Mouse (Mus musculus) forebrain, embryonic 14.5 days (tissue): ENCODE measurements around the gene Rmdn3. TPM values are rescaled to one million over a fixed set of nuclear protein-coding genes. Genes with fewer than 3 reads are reported as not detected.

ENCODE experiments used
- ATAC-seq: fragments of 200-750 bp; cut with Nextera tagmentation; 2 replicates; pipeline ENCODE4 v1.8.0; 2017; ENCODE audit warnings: mild to moderate bottlenecking, moderate library complexity
- DNase-seq: peaks from one replicate; pipeline ENCODE4 v3.0.0-alpha.2; 2015; ENCODE audit warnings: low spot score
- H3K27ac ChIP-seq: fragments of 300-500 bp; sonication (generic); 2 replicates; pipeline ENCODE4 v1.5.1; 2014; ENCODE audit warnings: low read depth, mild to moderate bottlenecking, control low read depth, low read length, moderate library complexity
- H3K27me3 ChIP-seq: fragments of 300-500 bp; sonication (generic); replicated peaks from 2 replicates; pipeline ENCODE4 v1.6.1; 2014; ENCODE audit warnings: low read length, control low read depth, mixed read lengths; ENCODE audit not compliant: control insufficient read depth, insufficient read depth
- H3K36me3 ChIP-seq: fragments of 300-500 bp; sonication (generic); 2 replicates; pipeline ENCODE4 v1.6.1; 2014; ENCODE audit warnings: low read length, control low read depth; ENCODE audit not compliant: control insufficient read depth, insufficient read depth
- H3K4me1 ChIP-seq: fragments of 300-500 bp; sonication (generic); 2 replicates; pipeline ENCODE4 v1.6.1; 2014; ENCODE audit warnings: antibody characterized with exemption, low read length, control low read depth; ENCODE audit not compliant: control insufficient read depth, insufficient read depth
- H3K4me2 ChIP-seq: fragments of 300-500 bp; sonication (generic); 2 replicates; pipeline ENCODE4 v1.6.1; 2014; ENCODE audit warnings: mild to moderate bottlenecking, control low read depth, low read length
- H3K4me3 ChIP-seq: fragments of 300-500 bp; sonication (generic); 2 replicates; pipeline ENCODE4 v1.5.1; 2014; ENCODE audit warnings: low read depth, low read length, control low read depth
- H3K9ac ChIP-seq: fragments of 300-500 bp; sonication (generic); 2 replicates; pipeline ENCODE4 v1.6.1; 2014; ENCODE audit warnings: mild to moderate bottlenecking, low read length, control low read depth, moderate library complexity
- H3K9me3 ChIP-seq: fragments of 300-500 bp; sonication (generic); replicated peaks from 2 replicates; pipeline ENCODE4 v1.6.1; 2016; ENCODE audit warnings: low read length, control low read depth, mixed read lengths; ENCODE audit not compliant: control insufficient read depth
- WGBS: fragments of 180-500 bp; shearing (Covaris S2); extraction: QIAGEN DNeasy Blood & Tissue Kit; methylation state at CpG from one replicate; pipeline ENCODE4 v1.1.7; 2014; 5-methylcytosine and 5-hydroxymethylcytosine counted together
- polyA plus RNA-seq: library from polyadenylated mRNA; unstranded; fragments of >200 nt; fragmentation: Nextera tagmentation; extraction: Ambion mirVana; gene quantifications from 2 replicates; pipeline ENCODE4 v1.2.1, GENCODE M21; 2014

The Rmdn3 gene
- polyA plus RNA-seq, 1 experiment from 2014 or later, result 43.5 TPM

DNA sequence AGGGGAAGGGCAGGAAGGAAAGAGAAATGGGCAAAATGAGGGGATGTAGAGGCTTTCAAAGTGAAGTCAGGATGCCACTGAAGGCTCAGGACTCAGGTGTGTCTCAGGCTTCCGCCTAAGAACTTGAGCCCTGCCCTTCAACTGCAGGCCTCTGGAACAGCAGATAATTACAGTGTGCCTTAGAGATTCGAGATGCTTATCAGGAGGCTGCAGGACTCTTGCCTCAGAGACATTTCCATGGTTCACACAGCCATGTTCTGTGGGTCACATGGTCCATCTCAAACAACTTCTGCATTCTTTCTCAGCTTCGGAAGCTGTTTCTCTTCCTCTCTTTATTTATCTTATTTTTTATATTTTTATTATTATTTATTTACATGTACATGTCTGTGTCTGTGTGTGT, 6.3 kb upstream of the Rmdn3 start:
- H3K27me3 ChIP-seq, result peaks cover 6% of the 10 kb centered on the region
- 74% methylated on average over 3 of the region's 3 CpGs for WGBS
- no peaks in the 10 kb centered on the region for H3K9me3 ChIP-seq
- ATAC-seq (no peak), DNase-seq (no peak)
- H3K27ac ChIP-seq, result no peak overlapping the region
- H3K4me2 ChIP-seq, result no peak overlapping the region
- H3K4me1 ChIP-seq, result peaks cover 11% of the 10 kb centered on the region
- no peak overlapping the region for H3K9ac ChIP-seq
- no peaks in the 10 kb centered on the region for H3K36me3 ChIP-seq
- H3K4me3 ChIP-seq, result no peak overlapping the region

DNA sequence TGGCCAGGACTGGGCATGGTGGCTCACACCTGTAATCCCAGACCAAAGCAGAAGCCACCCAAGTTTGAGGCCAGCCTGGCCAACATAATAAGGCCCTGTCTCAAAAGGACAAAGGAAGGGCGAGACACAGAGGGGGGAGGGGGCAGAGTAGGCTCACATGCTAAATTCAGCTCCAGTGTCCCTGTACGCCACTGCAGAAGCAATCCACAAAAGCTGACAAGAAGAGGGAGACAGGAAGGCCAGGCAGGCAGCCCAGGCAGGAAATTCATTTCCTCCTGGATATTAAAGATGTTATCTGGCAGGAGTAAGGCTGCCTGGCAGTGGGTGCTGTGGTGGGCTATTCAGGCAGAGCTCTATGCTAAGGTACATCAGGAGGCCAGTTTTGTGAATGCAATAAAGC, 4.4 kb upstream of the Rmdn3 start:
- H3K27me3 ChIP-seq, result peaks cover 6% of the 10 kb centered on the region; the same call in 1 of the 2 replicates
- H3K4me3 ChIP-seq, result no peak overlapping the region
- DNase-seq, result no peak
- 0 out of 2 replicates have a peak, but pooled peaks cover 2% of the 10 kb centered on the region for H3K4me1 ChIP-seq
- WGBS, result 13% methylated on average over 2 of the region's 2 CpGs
- H3K36me3 ChIP-seq, result no peaks in the 10 kb centered on the region
- no peaks in the 10 kb centered on the region for H3K9me3 ChIP-seq
- H3K4me2 ChIP-seq, result no peak overlapping the region
- no peak overlapping the region for H3K9ac ChIP-seq
- ATAC-seq, result no peak
- H3K27ac ChIP-seq, result no peak overlapping the region

DNA sequence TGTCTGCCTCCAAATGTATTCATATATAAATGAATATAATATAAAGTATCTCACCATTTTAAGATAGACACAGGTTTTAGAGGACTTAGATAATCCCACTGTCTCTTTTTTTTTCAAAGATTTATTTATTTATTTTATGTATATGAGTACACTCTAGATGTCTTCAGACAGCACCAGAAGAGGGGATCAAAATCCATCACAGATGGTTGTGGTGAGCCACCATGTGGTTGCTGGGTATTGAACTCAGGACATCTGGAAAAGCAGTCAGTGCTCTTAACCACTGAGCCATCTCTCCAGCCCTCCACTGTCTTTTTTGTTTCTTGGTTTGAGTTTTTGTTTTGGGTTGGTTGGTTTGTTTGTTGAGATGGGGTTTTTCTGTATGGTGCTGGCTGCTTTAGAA, 1.0 kb upstream of the Rmdn3 start:
- Histone ChIP-seq H3K4me3 (no peak overlapping the region), H3K9me3 (no peaks in the 10 kb centered on the region), H3K4me1 (0 out of 2 replicates have a peak, but pooled peaks cover 9% of the 10 kb centered on the region), H3K27me3 (no peaks in the 10 kb centered on the region), H3K4me2 (no peak overlapping the region), H3K36me3 (peaks cover 15% of the 10 kb centered on the region), H3K9ac (no peak overlapping the region), H3K27ac (no peak overlapping the region)
- ATAC-seq (no peak), DNase-seq (no peak)

- Histone ChIP-seq H3K27ac (peak overlapping the region; percentile 60; the same call in 1 of the 2 replicates), H3K36me3 (peaks cover 32% of the 10 kb centered on the region), H3K27me3 (no peaks in the 10 kb centered on the region), H3K4me3 (peak overlapping the region; percentile 96), H3K4me1 (0 out of 2 replicates have a peak, but pooled peaks cover 9% of the 10 kb centered on the region), H3K4me2 (peak overlapping the region; percentile 89), H3K9me3 (no peaks in the 10 kb centered on the region), H3K9ac (peak overlapping the region; percentile 93)
- ATAC-seq (no peak), DNase-seq (peak; percentile 13)
- WGBS, result 8% methylated on average over 34 of the region's 34 CpGs
These were observed 653 bp downstream of the Rmdn3 start for GRCm38 (mm10) chr2:119156081-119156680.

- H3K4me2 ChIP-seq, result peak overlapping the region; percentile 89; the same call in 1 of the 2 replicates
- DNase-seq (no peak), ATAC-seq (no peak)
- no peaks in the 10 kb centered on the region for H3K9me3 ChIP-seq
- H3K4me3 ChIP-seq, result 0 out of 2 replicates have a peak overlapping the region, but pooled peaks have one; percentile 96
- peaks cover 40% of the 10 kb centered on the region for H3K36me3 ChIP-seq
- WGBS, result 86% methylated on average over 9 of the region's 9 CpGs
- H3K27me3 ChIP-seq, result no peaks in the 10 kb centered on the region
- H3K4me1 ChIP-seq, result 0 out of 2 replicates have a peak, but pooled peaks cover 9% of the 10 kb centered on the region
- H3K27ac ChIP-seq, result no peak overlapping the region
- no peak overlapping the region for H3K9ac ChIP-seq
These were observed 1.4 kb downstream of the Rmdn3 start for GRCm38 (mm10) chr2:119155388-119155787.

- 90% methylated on average over 2 of the region's 2 CpGs for WGBS
- no peak for DNase-seq
- Histone ChIP-seq H3K27me3 (no peaks in the 10 kb centered on the region), H3K36me3 (peaks cover 47% of the 10 kb centered on the region), H3K9me3 (no peaks in the 10 kb centered on the region), H3K9ac (no peak overlapping the region), H3K27ac (no peak overlapping the region), H3K4me3 (no peak overlapping the region), H3K4me2 (no peak overlapping the region), H3K4me1 (0 out of 2 replicates have a peak, but pooled peaks cover 9% of the 10 kb centered on the region)
- ATAC-seq, result no peak
These were observed 2.2 kb downstream of the Rmdn3 start for GRCm38 (mm10) chr2:119154683-119155082.

GRCm38 (mm10) chr2:119152255-119152654, 4.6 kb downstream of the Rmdn3 start:
- H3K4me1 ChIP-seq, result 0 out of 2 replicates have a peak, but pooled peaks cover 6% of the 10 kb centered on the region
- peaks cover 70% of the 10 kb centered on the region for H3K36me3 ChIP-seq
- no peak overlapping the region for H3K4me2 ChIP-seq
- 91% methylated on average over 6 of the region's 6 CpGs for WGBS
- no peak overlapping the region for H3K27ac ChIP-seq
- ATAC-seq (no peak), DNase-seq (no peak)
- H3K9ac ChIP-seq, result no peak overlapping the region
- no peaks in the 10 kb centered on the region for H3K9me3 ChIP-seq
- H3K27me3 ChIP-seq, result no peaks in the 10 kb centered on the region
- no peak overlapping the region for H3K4me3 ChIP-seq

DNA sequence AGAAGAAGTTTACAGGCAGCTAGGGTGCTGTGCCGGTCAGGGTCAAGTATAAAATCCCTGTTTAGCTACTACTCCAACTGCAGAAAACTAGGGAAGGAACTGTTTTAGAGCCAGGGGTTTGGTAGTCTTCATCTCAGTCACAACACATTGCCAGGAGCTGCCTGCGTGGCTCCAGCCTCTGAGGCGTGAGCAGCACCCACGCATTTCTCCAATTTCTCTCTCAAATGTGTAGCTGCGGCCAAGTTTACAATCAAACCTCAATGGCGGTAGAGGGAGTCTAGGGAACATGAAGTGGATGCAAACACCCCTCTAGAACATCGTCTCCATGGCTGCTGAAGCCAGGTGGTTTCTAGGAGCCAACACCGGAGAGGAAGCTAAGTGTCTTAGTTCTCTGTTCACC, 9.1 kb downstream of the Rmdn3 start:
- WGBS, result 92% methylated on average over 8 of the region's 8 CpGs
- no peak for ATAC-seq

DNA sequence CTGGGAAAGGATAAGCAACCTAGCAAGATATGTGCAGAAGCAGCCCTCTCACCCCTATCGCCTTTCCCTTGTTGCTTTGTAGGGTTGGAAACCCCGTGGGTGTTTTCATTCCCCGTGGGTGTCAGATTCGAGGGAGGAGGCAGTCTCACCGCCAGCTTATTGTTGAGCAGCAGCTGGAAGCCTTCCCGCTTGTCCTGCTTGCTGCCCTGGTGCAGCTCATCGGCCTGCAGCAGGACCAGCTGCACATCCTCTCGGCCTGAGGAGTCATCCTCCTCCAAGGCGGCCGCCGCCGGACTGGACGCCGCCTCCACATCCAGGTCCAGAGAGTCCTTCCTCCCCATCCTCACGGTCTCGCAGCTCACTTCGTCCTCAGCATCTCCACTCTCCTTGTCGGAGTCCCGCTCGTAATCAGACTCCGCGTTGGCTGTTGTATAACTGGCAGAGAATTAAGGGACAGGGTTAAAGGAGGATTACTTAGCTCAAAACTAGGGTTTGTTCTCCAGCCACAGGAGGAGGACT, 9.6 kb downstream of the Rmdn3 start:
- H3K9ac ChIP-seq, result no peak overlapping the region
- ATAC-seq (no peak), DNase-seq (no peak)
- no peak overlapping the region for H3K4me2 ChIP-seq
- no peak overlapping the region for H3K27ac ChIP-seq
- H3K27me3 ChIP-seq, result no peaks in the 10 kb centered on the region
- no peaks in the 10 kb centered on the region for H3K9me3 ChIP-seq
- H3K36me3 ChIP-seq, result peaks cover 90% of the 10 kb centered on the region
- H3K4me1 ChIP-seq, result no peaks in the 10 kb centered on the region
- no peak overlapping the region for H3K4me3 ChIP-seq
- 84% methylated on average over 21 of the region's 22 CpGs for WGBS

More for the DNA sequence above, 9.1 kb downstream of the Rmdn3 start:
- H3K27ac ChIP-seq, result no peak overlapping the region
- H3K4me1 ChIP-seq, result no peaks in the 10 kb centered on the region
- H3K27me3 ChIP-seq, result no peaks in the 10 kb centered on the region
- no peak overlapping the region for H3K9ac ChIP-seq
- H3K4me2 ChIP-seq, result no peak overlapping the region
- peaks cover 90% of the 10 kb centered on the region for H3K36me3 ChIP-seq
- DNase-seq, result no peak
- H3K9me3 ChIP-seq, result no peaks in the 10 kb centered on the region
- H3K4me3 ChIP-seq, result no peak overlapping the region
